Mouse (Mus musculus): ENCODE measurements around the gene Apc2.
A peak's percentile ranks its signal among the peaks of the same experiment; 100 is the strongest.
"Not testable (repeated sequence)": the region's sequence is repeated elsewhere in the genome, so short reads cannot be mapped to it uniquely, and the experiment has no call there.

The Apc2 gene

DNA sequence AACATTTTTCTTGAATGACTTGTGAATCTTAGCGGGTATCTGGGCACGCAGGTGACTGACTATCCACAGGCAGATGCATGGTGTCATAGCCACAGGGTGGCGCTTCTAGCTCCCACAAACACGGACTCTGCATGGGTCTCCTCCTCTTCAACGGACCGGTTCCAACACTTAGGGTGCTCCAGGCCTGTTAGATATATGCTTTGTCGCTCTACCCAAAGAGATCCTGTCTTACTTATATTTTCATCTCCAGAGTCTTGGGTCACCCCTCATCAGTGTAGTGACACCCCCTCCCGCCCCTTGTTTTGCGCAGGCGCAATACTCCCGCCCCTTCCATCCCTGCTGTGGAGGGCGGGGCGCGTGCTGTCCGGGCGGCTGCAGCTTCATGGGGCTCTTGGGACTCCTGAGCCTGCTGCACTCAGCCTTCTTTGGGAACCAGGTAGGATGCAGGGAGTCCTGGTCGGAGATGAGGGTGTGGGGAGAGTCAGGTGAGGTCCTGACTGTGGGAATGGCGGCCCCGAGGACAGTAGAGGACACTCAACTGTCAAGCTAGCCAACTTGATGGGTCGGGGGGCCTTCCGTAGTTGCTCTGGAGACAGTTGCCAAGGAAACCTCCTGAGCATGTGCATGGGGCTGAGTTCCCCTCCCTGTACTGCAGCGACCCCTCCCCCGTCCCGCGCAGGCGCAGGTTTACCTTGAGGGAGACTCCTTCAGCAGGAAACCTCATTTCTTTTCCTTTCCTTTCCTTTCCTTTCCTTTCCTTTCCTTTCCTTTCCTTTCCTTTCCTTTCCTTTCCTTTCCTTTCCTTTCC, at the start of gene Apc2:
Gene Apc2, plus strand, starts transcription at position 360 of the 808 bp plus-strand sequence.
- peak; percentile 85 to 89 for DNase-seq (ENCODE audit: low spot score in 2 of 2)

DNA sequence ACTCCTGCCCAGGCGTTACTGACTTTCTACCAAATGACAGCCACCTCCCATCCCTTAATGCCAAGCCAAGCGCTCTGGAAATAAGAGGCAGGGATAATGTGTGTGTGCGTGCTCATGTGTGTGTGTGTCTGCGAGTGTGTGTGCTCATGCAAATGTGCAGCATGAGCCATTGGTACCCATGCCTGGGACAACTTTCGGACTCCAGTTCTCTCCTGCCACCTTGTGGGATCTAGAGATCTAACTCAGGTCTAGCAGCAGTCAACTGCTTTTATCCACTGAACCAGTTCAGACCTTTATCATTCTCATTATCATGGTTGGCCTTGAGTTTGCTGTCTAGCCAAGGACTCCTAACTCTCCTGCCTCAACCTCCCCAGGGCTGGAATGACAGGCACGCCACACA, 47.9 kb upstream of the Apc2 start:
- DNase-seq (ENCODE audit: low spot score in 2 of 2), result peak in 1 of 2 experiments; percentile 39

DNA sequence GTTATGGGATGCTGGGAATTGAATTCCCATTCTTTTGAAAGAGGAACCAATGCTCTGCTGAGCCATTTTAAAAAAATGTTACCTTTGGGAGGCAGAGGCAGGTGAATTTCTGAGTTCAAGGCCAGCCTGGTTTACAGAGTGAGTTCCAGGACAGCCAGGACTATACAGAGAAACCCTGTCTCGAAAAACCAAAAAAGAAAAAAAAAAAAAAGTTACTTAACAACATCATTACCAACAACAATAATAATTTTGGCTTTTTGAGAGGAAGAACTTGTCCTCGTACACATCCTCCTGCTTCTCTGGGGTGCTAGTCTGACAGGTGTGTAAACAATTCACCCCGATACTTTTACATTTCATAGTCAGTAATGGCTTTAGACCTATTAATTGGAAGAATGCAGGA, 47.3 kb upstream of the Apc2 start:
- DNase-seq (ENCODE audit: low spot score in 2 of 2), result not testable (repeated sequence)

DNA sequence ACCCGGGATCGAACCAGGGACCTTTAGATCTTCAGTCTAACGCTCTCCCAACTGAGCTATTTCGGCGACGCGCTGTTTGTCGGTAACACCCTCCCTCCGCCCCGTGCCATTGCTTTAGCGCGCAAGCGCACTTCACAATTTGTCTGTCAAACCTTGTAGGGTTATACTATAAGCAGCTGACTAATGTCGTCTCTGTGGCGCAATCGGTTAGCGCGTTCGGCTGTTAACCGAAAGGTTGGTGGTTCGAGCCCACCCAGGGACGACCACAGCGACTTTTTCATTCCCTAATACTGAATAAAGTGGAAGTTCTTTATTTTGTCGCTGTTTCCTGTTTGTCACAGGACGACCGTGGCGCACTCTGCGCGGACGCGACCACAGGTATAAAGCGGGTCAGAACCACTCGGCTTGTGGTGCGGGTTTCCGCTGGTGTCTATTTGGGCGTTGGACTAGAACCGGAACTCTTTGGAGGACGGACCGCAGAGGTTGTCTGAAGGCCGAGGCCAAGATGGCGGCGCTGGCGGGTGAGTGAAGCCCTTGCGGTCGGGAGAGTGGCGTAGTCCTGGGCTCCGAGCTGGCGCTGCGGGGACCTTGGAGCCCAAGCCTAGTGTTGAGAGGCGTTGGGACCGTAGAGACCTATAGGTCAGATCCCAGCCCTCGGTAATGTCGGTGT, 46.7 kb upstream of the Apc2 start, which contains the start of gene Ndufs7:
Gene Ndufs7, plus strand, starts transcription at position 151 of the 670 bp plus-strand sequence.
- DNase-seq (ENCODE audit: low spot score in 2 of 2), result peak; percentile 97 to 99

DNA sequence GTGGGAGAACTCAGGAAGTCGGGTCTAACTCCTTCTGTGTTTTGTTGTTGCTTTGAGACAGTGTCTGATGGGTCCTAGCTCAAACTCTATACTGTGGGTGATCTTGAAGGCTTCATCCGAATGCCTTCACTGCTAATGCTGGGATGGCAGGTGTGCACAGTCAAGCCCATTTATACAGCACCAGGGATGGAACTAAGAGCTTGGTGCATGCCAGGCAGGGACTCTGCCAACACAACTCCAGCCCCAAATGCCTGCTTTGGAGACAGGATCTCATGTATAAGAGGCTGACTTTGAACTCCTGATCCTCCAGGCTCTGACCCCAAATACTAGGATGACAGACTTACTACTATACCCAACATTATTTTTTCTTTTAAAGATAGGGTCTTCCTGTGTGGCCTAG, 45.7 kb upstream of the Apc2 start:
- DNase-seq (ENCODE audit: low spot score in 2 of 2), result no peak

DNA sequence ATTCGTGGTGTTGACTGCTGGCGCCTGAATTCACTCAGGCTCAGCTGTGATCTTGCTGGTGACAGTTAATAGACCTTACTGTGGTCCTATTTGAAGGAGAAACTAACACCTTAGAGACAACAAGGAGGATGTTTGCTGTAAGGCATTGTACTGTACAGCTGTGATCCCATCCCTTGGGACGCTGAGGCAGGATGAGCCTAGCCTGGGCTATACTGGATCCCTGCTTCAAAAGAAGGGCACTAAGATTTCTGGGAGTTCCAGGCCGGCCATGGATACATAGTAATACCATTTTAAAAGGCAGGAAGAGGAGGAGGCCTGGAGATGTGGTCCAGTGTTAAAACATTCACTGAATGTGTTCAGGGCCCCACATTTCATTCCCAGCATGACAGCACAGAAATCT, 45.2 kb upstream of the Apc2 start:
- no peak for DNase-seq (ENCODE audit: low spot score in 2 of 2)

DNA sequence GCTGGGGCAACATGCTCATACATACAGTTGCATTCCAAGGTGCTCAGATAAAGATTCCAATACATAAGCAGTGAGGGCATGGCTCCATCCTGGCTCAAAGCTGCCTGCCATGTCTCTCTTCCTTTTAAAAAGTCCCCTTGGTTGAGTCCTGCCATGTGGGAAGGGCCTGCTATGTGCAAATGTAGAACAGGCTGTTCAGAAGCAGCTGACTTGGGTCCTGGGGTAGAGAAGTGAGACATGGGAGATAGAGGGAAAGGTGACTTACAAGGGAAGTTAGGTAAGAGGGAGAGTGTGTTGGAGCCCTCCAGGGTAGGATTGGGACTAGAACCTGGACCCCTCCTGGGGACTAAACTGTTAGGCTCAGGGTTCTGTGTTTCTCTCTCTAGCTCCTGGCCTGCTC, 43.8 kb upstream of the Apc2 start:
- DNase-seq (ENCODE audit: low spot score in 2 of 2), result no peak

DNA sequence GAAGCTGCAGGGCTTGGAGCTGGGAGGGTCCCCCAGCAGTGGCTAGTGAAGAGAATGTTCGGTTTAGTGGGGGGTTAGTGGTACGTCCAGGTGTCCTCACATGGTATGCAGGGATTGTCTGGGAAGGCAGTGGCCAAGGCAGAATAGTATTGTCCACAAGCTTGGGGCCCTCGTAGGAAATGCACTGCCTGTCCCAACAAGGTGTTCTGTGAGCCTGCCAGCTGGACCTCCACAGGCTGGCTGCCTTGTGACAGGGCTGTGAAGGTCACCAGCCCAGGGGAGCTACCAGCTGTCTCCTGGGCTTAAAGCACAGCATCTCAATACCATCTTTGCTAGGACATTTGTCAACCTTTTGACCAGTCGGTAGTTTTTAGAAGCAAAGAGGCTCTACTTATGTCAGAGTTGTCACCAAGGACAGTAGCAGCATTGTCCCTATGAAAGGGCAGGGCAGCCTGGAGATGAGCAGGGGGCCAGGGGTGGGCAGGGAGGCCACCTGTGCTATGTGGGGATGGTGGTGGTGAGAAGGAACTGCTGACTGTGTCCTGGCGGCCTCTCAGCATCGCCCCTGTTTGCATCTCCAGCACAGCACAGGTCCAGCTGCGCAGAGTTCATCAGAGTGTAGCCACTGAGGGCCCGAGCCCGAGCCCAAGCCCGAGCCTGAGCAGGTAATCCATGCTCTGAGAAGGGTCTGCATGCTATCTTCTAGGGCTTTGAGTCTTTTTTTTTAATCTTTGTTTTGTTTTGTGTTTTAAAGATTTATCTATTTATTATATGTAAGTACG, 43.1 kb upstream of the Apc2 start:
- no peak for DNase-seq (ENCODE audit: low spot score in 2 of 2)

DNA sequence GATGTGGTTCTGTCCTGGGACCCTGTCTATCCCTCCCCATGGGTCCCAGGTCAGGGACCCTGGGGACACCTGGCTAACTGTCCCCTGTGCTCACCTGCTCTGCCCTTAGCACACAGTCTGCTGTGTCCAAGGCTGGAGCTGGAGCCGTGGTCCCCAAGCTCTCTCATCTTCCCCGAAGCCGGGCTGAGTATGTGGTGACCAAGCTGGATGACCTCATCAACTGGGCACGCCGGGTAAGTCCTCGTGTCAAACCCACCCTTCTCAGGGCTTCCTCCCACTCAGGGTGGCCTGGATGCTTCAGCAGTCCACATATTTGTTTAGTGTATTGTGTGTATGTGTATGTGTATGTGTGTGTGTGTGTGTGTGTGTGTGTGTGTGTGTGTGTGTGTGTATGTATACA, 42.2 kb upstream of the Apc2 start:
- no peak for DNase-seq (ENCODE audit: low spot score in 2 of 2)

DNA sequence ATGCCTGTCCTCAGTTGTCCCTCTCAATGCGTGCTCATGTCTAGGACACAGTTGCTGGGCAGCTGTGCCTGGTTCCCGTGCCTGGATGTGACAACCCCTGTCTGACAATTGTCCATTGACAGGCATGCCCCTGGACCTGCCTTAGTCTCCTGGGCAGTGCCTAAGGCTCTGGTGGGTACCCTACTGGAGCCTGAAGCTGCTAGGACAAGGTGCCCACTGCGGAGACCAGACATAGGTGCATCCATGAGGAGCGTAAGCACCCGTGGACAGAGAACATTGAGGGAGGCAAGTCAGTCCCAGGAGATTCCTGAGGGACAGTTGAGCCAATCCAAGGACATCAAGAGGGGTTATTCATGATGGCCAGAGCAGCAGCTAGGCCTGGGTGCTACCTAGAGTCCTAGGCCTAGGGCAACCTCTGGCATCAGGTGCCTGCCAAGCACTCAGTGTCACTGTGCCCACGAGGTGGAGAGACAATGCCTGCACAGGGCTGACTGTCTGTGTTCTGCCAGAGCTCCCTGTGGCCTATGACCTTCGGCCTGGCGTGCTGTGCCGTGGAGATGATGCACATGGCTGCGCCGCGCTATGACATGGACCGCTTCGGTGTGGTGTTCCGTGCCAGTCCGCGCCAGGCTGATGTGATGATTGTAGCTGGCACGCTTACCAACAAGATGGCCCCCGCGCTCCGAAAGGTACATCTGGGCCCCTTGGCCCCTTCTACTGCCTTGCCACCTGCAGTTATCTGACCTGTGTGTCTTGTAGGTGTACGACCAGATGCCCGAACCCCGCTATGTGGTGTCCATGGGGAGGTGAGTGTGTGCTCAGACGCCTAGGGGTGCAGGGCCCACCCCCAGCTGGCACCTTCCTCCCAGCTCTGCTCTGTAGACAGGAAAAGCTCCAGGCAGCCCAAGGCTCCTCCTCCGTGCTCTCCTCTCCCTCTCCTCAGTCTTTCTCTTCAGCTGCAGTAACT, 41.2 kb upstream of the Apc2 start:
- DNase-seq (ENCODE audit: low spot score in 2 of 2), result no peak

DNA sequence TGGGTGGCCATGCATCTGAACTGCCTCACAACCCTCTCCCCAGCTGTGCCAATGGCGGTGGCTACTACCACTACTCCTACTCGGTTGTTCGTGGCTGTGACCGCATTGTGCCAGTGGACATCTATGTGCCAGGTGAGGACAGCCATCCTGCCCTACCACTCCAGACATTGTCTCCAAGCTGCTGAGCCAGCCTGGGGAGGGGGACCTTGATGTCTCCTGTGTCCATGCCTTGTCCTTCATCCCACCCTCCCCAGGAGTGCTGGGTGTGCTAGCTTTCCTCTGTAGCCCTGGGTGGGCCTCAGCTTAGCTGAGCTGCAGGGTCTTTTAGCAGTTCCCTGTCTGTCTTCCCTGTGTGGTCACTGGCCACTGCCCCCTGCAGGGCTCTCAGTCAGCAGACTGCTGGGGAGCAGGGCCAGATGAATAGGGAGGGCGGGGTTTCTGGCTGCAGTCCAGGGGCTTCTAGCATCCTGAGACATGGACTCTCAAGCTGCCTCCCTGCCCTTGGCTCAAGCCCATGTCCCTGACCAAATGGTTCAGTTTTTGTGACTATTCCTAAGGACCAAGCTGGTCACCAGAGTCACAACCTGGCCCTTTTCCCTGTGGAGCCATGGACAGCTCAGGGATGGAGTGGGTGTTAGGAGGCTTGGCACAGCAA, 39.8 kb upstream of the Apc2 start:
- no peak for DNase-seq (ENCODE audit: low spot score in 2 of 2)

DNA sequence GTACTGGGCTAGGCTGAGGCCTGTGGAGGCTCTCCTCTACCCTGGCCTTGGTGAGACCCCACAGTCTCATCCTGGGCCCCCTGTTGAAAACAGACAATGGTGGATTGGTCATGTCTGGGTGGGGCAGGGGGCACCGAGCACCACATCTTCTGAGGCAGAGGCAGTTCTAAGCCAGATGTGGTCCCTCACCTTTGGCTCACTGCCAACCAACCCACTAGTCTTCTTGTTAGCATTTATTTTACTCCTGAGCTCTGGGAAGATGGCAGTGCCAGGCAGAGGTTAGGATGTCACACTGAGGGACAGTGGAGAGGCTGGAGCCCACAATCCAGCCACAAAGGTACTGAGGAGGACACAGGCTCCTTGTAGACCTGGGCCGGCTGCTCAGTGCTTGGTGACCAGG, 37.8 kb upstream of the Apc2 start:
- DNase-seq (ENCODE audit: low spot score in 2 of 2), result no peak

DNA sequence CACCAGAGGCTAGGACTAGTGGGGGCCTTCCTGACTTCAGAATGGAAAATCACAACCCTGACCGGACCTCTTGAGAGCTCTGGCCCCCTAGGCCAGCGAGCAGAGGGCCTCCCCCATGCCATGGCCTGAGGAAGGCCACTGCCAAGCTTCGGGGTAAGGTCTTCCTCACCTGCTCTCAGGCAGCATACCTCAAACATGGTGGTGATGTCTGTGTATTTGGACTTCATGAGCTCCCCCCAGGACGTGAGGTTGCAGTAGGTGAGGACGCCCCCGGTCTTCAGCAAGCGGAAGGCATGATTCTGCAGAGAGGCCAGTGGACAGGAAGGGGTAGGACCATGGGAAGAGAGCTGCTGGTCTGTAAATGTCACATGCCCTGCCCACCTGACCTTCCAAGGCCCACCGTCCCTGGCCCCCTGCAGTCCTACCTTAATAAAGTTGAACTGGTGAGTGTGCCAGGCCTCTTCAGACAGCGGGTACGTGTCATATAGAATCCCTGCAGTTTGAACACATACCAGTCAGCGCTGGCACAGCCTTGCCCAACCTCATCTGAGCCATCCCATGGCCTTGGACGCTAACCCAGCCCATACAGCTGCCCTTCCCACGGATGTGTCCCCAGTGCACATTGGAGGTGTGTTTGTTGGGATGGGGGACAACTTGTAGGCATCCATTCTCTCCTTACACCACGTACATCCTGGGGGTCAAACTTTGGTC, 36.9 kb upstream of the Apc2 start:
- no peak for DNase-seq (ENCODE audit: low spot score in 2 of 2)

DNA sequence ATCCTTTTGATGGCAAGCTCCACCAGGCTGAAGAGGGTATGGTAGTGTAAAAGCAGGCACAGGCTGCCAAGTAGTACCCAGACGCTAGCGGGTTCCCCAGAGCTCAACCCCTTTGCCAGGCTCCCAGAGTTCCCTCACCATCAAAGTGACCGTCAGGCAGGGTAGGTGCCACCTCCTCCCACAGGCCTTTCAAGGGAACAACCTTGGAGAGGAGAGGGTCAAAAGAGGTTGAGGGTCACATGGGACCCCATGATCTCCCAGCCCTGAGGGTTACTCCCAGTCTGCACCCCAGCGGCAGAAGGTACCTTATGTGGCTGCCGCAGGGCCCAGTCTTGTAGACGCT, 36.3 kb upstream of the Apc2 start:
- no peak for DNase-seq (ENCODE audit: low spot score in 2 of 2)

DNA sequence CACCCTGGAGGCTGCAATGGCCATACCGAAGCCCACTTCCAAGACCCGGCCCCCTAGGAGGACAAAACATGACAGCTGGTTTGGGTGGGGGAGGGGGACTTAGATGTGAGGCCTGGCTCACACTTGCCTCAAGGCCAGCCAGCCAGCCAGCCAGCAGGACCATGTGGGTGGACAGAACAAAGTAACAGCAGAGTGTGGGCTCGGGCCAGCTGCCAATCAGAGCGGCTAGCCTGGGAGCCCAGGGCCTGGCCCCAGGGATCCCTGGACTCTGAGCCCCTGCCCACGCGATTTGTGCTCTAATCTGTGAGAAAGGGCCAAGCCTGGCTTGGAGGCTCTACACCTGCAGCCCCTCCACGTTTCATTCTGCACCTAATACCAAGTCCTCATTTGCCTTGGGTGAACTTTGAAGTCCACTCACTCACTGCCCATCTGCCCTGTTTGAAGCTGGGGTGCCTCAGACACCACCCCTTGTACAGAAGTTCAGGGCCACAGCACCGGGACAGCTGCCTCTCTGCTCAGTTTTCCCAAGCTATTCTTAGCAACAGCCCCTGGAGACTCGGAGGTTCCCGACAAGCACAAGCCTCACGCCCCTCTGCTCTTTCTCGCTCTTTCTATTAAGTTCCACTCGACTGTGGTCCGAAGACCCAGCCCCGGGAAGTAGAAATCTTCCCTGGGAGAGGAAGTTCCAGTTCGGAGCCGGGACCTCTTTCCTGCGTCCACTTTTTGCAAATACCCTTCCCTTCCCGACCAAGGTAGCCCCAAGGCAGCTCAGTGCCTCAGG, 35.7 kb upstream of the Apc2 start:
- DNase-seq (ENCODE audit: low spot score in 2 of 2), result peak; percentile 60 to 72

DNA sequence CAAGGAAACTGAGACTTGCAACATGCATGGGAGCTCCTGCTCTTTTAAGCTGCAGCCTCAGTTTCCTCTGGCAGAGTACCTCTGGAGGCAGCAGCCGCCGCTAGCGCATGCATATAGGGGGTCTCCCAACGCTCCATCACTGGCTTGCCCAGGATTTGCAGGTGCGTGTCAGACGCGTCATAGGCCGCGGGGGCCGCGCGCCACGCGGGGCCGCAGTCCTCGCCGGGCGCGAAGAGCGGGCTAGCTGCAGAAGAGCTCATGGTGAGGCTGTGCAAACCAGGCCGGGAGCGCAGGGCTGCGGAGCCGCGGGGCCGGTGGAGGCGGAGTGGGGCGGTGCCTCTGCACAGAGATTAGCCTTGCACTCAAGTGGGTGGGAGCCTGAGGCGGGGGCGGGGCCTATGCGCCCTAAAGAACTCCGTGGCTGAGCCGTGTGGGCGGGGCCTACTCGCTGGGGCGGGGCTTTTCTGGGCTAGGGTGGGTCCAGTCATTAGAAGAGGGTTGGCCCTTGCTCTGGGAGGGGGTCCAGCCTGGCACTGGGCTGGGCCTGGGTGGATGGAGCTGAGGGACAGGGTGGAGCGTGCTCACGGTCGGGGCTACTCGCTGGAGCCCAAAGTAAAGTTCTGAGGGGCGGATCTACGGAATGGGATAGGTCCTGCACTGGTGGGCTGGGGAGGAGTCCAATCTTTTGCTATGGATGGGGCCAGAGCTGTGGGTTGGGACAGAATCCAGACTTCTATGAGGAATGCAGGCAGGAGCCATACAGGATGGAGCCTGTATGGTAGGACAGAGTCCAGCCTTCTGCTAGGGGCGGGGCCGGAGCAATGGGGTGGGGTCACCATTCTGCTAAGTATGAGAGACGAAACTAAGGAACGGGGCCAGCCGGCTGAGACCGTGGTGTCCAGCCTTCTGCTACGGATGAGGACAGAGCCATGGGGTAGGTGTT, 34.9 kb upstream of the Apc2 start, which contains the start of the genes Gamt and Dazap1:
Gene Gamt, minus strand, starts transcription at position 371 of the 943 bp plus-strand sequence.
Gene Dazap1, plus strand, starts transcription at position 845 of the 943 bp plus-strand sequence.
- peak; percentile 86 to 89 for DNase-seq (ENCODE audit: low spot score in 2 of 2)

DNA sequence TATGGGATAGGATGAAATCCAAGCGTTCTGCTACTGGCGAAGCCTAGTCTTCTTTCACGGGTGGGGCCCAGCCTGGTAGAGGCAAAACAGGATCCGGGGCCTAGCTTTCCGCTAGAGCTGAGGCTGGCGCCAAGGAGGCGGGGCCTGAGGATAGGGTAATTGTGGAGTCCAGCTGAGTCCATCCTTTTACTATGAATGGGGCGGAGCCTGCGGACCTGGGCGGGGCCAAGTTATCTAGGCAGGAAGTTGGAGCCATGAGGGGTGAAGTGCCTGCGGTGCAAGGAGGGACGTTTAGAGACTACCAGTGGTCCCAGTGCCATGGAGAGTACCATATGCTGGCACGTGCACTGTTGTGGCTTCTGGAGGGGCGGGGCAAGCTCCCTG, 34.2 kb upstream of the Apc2 start:
- DNase-seq (ENCODE audit: low spot score in 2 of 2), result peak; percentile 84 to 90

DNA sequence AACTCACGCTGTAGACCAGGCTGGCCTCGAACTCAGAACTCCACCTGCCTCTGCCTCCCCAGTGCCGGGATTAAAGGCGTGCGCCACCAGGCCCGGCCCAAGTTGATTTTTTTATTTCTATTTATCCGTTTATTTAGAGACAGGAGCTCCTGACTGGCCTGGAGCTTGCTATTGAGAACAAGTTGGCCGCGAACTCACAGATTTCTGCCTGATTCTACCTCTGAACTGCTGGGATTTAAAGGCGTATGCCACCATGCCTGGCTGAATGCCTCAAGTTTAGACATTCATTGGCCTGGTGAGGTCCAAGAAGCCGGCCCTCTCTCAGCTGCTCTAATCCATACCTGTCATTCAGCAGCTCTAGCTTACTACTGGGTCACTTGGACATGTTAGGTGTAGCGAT, 33.6 kb upstream of the Apc2 start:
- no peak for DNase-seq (ENCODE audit: low spot score in 2 of 2)

All from frontal cortex, postnatal 36 days (tissue).